Mouse (Mus musculus) hindbrain, postnatal 0 days (tissue): ENCODE measurements at regions not wholly inside any gene's neighbourhood (a gene's known extent, or its start where the extent isn't known, plus 50 kb on each side); places are given as distances from the start of the nearest gene placed in this dataset.

Experiments
- ATAC-seq: fragments of 200-750 bp; cut with Nextera tagmentation; 2 replicates; pipeline ENCODE4 v1.8.0; 2017; ENCODE audit warnings: mild to moderate bottlenecking, moderate TSS enrichment, moderate library complexity
- DNase-seq: peaks from one replicate; pipeline ENCODE4 v3.0.0-alpha.2; 2015; ENCODE audit warnings: low spot score
- H3K27ac ChIP-seq: fragments of 300-500 bp; sonication (generic); 2 replicates; pipeline ENCODE4 v1.5.1; 2014; ENCODE audit warnings: mild to moderate bottlenecking
- H3K27me3 ChIP-seq: fragments of 300-500 bp; sonication (generic); 2 replicates; pipeline ENCODE4 v1.6.1; 2014; ENCODE audit warnings: low read length, mixed read lengths; ENCODE audit not compliant: insufficient read depth
- H3K36me3 ChIP-seq: fragments of 300-500 bp; sonication (generic); 2 replicates; pipeline ENCODE4 v1.6.1; 2014; ENCODE audit warnings: low read length, mixed read lengths; ENCODE audit not compliant: insufficient read depth
- H3K4me1 ChIP-seq: fragments of 300-500 bp; sonication (generic); 2 replicates; pipeline ENCODE4 v1.6.1; 2014; ENCODE audit warnings: antibody characterized with exemption, low read length, mixed read lengths; ENCODE audit not compliant: insufficient read depth
- H3K4me2 ChIP-seq: fragments of 300-500 bp; sonication (generic); 2 replicates; pipeline ENCODE4 v1.6.1; 2014; ENCODE audit warnings: low read depth, mild to moderate bottlenecking, low read length, moderate library complexity, mixed read lengths
- H3K4me3 ChIP-seq: fragments of 300-500 bp; sonication (generic); 2 replicates; pipeline ENCODE4 v1.5.1; 2014; ENCODE audit warnings: low read length
- H3K9ac ChIP-seq: fragments of 300-500 bp; sonication (generic); replicated peaks from 2 replicates; pipeline ENCODE4 v1.6.1; 2014; ENCODE audit warnings: mild to moderate bottlenecking, low read length, moderate library complexity, mixed read lengths
- H3K9me3 ChIP-seq: fragments of 300-500 bp; sonication (generic); 2 replicates; pipeline ENCODE4 v1.6.1; 2016; ENCODE audit warnings: low read length, mixed read lengths
- CTCF ChIP-seq: IDR thresholded peaks from 2 replicates; pipeline ENCODE4 v1.5.1; 2016; ENCODE audit warnings: antibody characterized with exemption, control low read depth, low read depth
- WGBS: fragments of 180-500 bp; shearing (Covaris S2); extraction: QIAGEN DNeasy Blood & Tissue Kit; methylation state at CpG from one replicate; pipeline ENCODE4 v1.1.7; 2014; 5-methylcytosine and 5-hydroxymethylcytosine counted together

GRCm38 (mm10) chr10:96211189-96211588, 74.8 kb downstream of the Gm5426 start:
- WGBS, result 82% methylated on average over 7 of the region's 7 CpGs

GRCm38 (mm10) chr10:96213876-96214275, 77.5 kb downstream of the Gm5426 start:
- Histone ChIP-seq H3K4me3 (no peak overlapping the region), H3K9me3 (no peaks in the 10 kb centered on the region), H3K9ac (no peak overlapping the region), H3K27me3 (no peaks in the 10 kb centered on the region), H3K27ac (peak overlapping the region; percentile 34; the same call in 1 of the 2 replicates), H3K4me1 (no peaks in the 10 kb centered on the region), H3K4me2 (no peak overlapping the region), H3K36me3 (no peaks in the 10 kb centered on the region)
- peak; percentile 92 for TF ChIP-seq CTCF
- 2% methylated on average over 10 of the region's 10 CpGs for WGBS
- ATAC-seq, result peak; percentile 90
- peak; percentile 98 for DNase-seq

More at GRCm38 (mm10) chr10:96211189-96211588, 74.8 kb downstream of the Gm5426 start:
- Histone ChIP-seq H3K9ac (no peak overlapping the region), H3K36me3 (no peaks in the 10 kb centered on the region), H3K27ac (no peak overlapping the region), H3K4me1 (no peaks in the 10 kb centered on the region), H3K4me2 (no peak overlapping the region), H3K4me3 (no peak overlapping the region), H3K27me3 (no peaks in the 10 kb centered on the region), H3K9me3 (no peaks in the 10 kb centered on the region)
- no peak for DNase-seq
- TF ChIP-seq CTCF, result no peak
- ATAC-seq, result no peak

- no peak overlapping the region for H3K4me2 ChIP-seq
- no peak for TF ChIP-seq CTCF
- no peaks in the 10 kb centered on the region for H3K36me3 ChIP-seq
- H3K9me3 ChIP-seq, result no peaks in the 10 kb centered on the region
- H3K4me1 ChIP-seq, result no peaks in the 10 kb centered on the region
- no peak overlapping the region for H3K9ac ChIP-seq
- DNase-seq (no peak), ATAC-seq (peak; percentile 41; the same call in 1 of the 2 replicates)
- no peaks in the 10 kb centered on the region for H3K27me3 ChIP-seq
- H3K4me3 ChIP-seq, result no peak overlapping the region
- H3K27ac ChIP-seq, result peak overlapping the region; percentile 34; the same call in 1 of the 2 replicates
- WGBS, result 58% methylated on average over 7 of the region's 7 CpGs
Measured at GRCm38 (mm10) chr10:96214285-96214684, 77.9 kb downstream of the Gm5426 start.

- no peaks in the 10 kb centered on the region for H3K9me3 ChIP-seq
- H3K9ac ChIP-seq, result no peak overlapping the region
- no peaks in the 10 kb centered on the region for H3K27me3 ChIP-seq
- WGBS, result 62% methylated on average over 6 of the region's 6 CpGs
- no peaks in the 10 kb centered on the region for H3K36me3 ChIP-seq
- H3K4me3 ChIP-seq, result no peak overlapping the region
- H3K4me2 ChIP-seq, result no peak overlapping the region
- no peaks in the 10 kb centered on the region for H3K4me1 ChIP-seq
- ATAC-seq, result no peak
- DNase-seq, result no peak
- no peak for TF ChIP-seq CTCF
- no peak overlapping the region for H3K27ac ChIP-seq
Measured at GRCm38 (mm10) chr10:96214946-96215345, 78.5 kb downstream of the Gm5426 start.

GRCm38 (mm10) chr10:96220731-96221130, 84.3 kb downstream of the Gm5426 start:
- ATAC-seq, result no peak
- Histone ChIP-seq H3K4me1 (no peaks in the 10 kb centered on the region), H3K27me3 (no peaks in the 10 kb centered on the region), H3K27ac (no peak overlapping the region), H3K36me3 (no peaks in the 10 kb centered on the region), H3K4me3 (no peak overlapping the region), H3K4me2 (no peak overlapping the region), H3K9me3 (no peaks in the 10 kb centered on the region), H3K9ac (no peak overlapping the region)
- no peak for DNase-seq
- no peak for TF ChIP-seq CTCF
- 88% methylated on average over 4 of the region's 4 CpGs for WGBS

- Histone ChIP-seq H3K9ac (no peak overlapping the region), H3K27ac (no peak overlapping the region), H3K36me3 (no peaks in the 10 kb centered on the region), H3K4me3 (no peak overlapping the region), H3K4me2 (no peak overlapping the region), H3K9me3 (no peaks in the 10 kb centered on the region), H3K4me1 (no peaks in the 10 kb centered on the region), H3K27me3 (no peaks in the 10 kb centered on the region)
- peak; percentile 20; the same call in 1 of the 2 replicates for TF ChIP-seq CTCF
- DNase-seq, result no peak
- no peak for ATAC-seq
- 82% methylated on average over 8 of the region's 8 CpGs for WGBS
Measured at GRCm38 (mm10) chr10:96230391-96230790, 94.0 kb downstream of the Gm5426 start.

GRCm38 (mm10) chr10:96231309-96231708, 94.9 kb downstream of the Gm5426 start:
- TF ChIP-seq CTCF, result no peak
- Histone ChIP-seq H3K36me3 (no peaks in the 10 kb centered on the region), H3K9ac (no peak overlapping the region), H3K27ac (no peak overlapping the region), H3K9me3 (no peaks in the 10 kb centered on the region), H3K4me2 (no peak overlapping the region), H3K4me3 (no peak overlapping the region), H3K27me3 (no peaks in the 10 kb centered on the region), H3K4me1 (no peaks in the 10 kb centered on the region)
- DNase-seq (no peak), ATAC-seq (no peak)
- 89% methylated on average over 6 of the region's 6 CpGs for WGBS
